Mouse (Mus musculus) CH12F3 (cell line): ENCODE data around the gene Stfa1.
"Not testable (repeated sequence)": the region's sequence is repeated elsewhere in the genome, so short reads cannot be mapped to it uniquely, and the experiment has no call there.

ENCODE experiments used
- in situ Hi-C: fragments of 300-500 bp; cut with MboI; formaldehyde crosslinking; loops from 2 replicates; pipeline ENCODE4 v1.14.3; 2020; ENCODE audit warnings: low sequenced_read_pairs

Stfa1 gene

GRCm38 (mm10) chr16:36276796-36277195, at the start of gene Stfa1:
TSS of gene Stfa1 (plus strand) at chr16:36276951.
- in situ Hi-C loops: not testable (repeated sequence)

- in situ Hi-C loops: not testable (repeated sequence)
Measured at GRCm38 (mm10) chr16:36260585-36260984, 16.2 kb upstream of the Stfa1 start.

GRCm38 (mm10) chr16:36289140-36289539, 12.4 kb downstream of the Stfa1 start:
- in situ Hi-C loops: no loop called here

- in situ Hi-C loops: no loop called here
Measured at GRCm38 (mm10) chr16:36307631-36308030, 30.9 kb downstream of the Stfa1 start.

GRCm38 (mm10) chr16:36316111-36316510, 39.4 kb downstream of the Stfa1 start:
- in situ Hi-C loops: not testable (repeated sequence)

GRCm38 (mm10) chr16:36319286-36319685, 42.5 kb downstream of the Stfa1 start:
- in situ Hi-C loops: no loop called here

- in situ Hi-C loops: no loop called here
Measured at GRCm38 (mm10) chr16:36334232-36334631, 57.5 kb downstream of the Stfa1 start, which contains the start of gene BC117090. TSS of gene BC117090 (minus strand) at chr16:36334332.
